ENCODE assay signal across 8 mouse cellular contexts in genomic region chr17:21449669-21450068, GRCm38 (mm10). TPM values are rescaled to one million over a fixed set of nuclear protein-coding genes. Genes with fewer than 3 reads are reported as not detected.
A peak's percentile ranks its signal among the peaks of the same experiment; 100 is the strongest.
DNase-seq lines count a peak whose midpoint lies in the region; ATAC-seq and TF ChIP-seq lines count a peak whose summit lies in the region.

No protein-coding gene starts in this region.

- H3K9me3 ChIP-seq in embryonic facial prominence, embryonic 10.5 days = no peaks in the 10 kb centered on the region
- H3K9me3 ChIP-seq in limb, embryonic 12.5 days = no peaks in the 10 kb centered on the region
- H3K9me3 ChIP-seq in midbrain, embryonic 14.5 days (ENCODE audit: control insufficient read depth, low read length) = no peaks in the 10 kb centered on the region

- TF ChIP-seq CTCF in kidney, adult 2 months (conservative IDR thresholded peaks at IDR 0.05; ENCODE audit: insufficient read depth, insufficient read length, low read depth, low read length) = peak; percentile 53

- H3K9ac ChIP-seq in limb, embryonic 12.5 days (replicated peaks) = peak overlapping the region; percentile 48; the same call in 1 of the 2 replicates
- peak overlapping the region; percentile 52; the same call in 1 of the 2 replicates for H3K9ac ChIP-seq in midbrain, embryonic 14.5 days (replicated peaks; ENCODE audit: low read length)

- H3K27me3 ChIP-seq in embryonic facial prominence, embryonic 10.5 days (replicated peaks; ENCODE audit: low read depth, poor library complexity, severe bottlenecking) = no peaks in the 10 kb centered on the region
- no peaks in the 10 kb centered on the region for H3K27me3 ChIP-seq in kidney, adult 2 months (replicated peaks; ENCODE audit: control insufficient read depth, insufficient read depth, low read length)
- 0 out of 2 replicates have a peak, but pooled peaks cover 2% of the 10 kb centered on the region for H3K27me3 ChIP-seq in limb, embryonic 12.5 days
- no peaks in the 10 kb centered on the region for H3K27me3 ChIP-seq in midbrain, embryonic 14.5 days (ENCODE audit: control insufficient read depth, insufficient read depth, low read length)

- H3K36me3 ChIP-seq in embryonic facial prominence, embryonic 10.5 days (replicated peaks) = peaks cover 8% of the 10 kb centered on the region; the same call in 1 of the 2 replicates
- H3K36me3 ChIP-seq in kidney, adult 2 months (ENCODE audit: control insufficient read depth, insufficient read depth, low read length) = no peaks in the 10 kb centered on the region
- peaks cover 9% of the 10 kb centered on the region for H3K36me3 ChIP-seq in limb, embryonic 12.5 days
- peaks cover 6% of the 10 kb centered on the region; the same call in 1 of the 2 replicates for H3K36me3 ChIP-seq in midbrain, embryonic 14.5 days (ENCODE audit: control insufficient read depth, insufficient read depth, low read length)

- peak overlapping the region; percentile 84 for H3K27ac ChIP-seq in embryonic facial prominence, embryonic 10.5 days (replicated peaks)
- H3K27ac ChIP-seq in kidney, adult 2 months (ENCODE audit: insufficient read depth, low read depth, low read length) = peak overlapping the region; percentile 90
- H3K27ac ChIP-seq in limb, embryonic 12.5 days = peak overlapping the region; percentile 88
- peak overlapping the region; percentile 77 for H3K27ac ChIP-seq in midbrain, embryonic 14.5 days (replicated peaks; ENCODE audit: low read depth, low read length)

- peak overlapping the region; percentile 68 for H3K4me3 ChIP-seq in embryonic facial prominence, embryonic 10.5 days
- H3K4me3 ChIP-seq in kidney, adult 2 months (ENCODE audit: insufficient read depth, low read depth, low read length) = peak overlapping the region; percentile 90
- peak overlapping the region; percentile 54 for H3K4me3 ChIP-seq in limb, embryonic 12.5 days (replicated peaks)
- H3K4me3 ChIP-seq in midbrain, embryonic 14.5 days (replicated peaks; ENCODE audit: low read depth, low read length) = peak overlapping the region; percentile 59

- peak; percentile 71 for ATAC-seq in granulocyte monocyte progenitor cell, adult 5-6 weeks (replicated peaks; ENCODE audit: poor library complexity, severe bottlenecking)
- ATAC-seq in limb, embryonic 12.5 days (ENCODE audit: insufficient number of reproducible peaks, insufficient read depth, low FRiP score, low TSS enrichment, low read depth) = no peak; the same call in 1 of the 2 replicates
- ATAC-seq in midbrain, embryonic 14.5 days (ENCODE audit: low FRiP score, low TSS enrichment) = peak; percentile 81

- H3K4me2 ChIP-seq in limb, embryonic 12.5 days = peak overlapping the region; percentile 61
- H3K4me2 ChIP-seq in midbrain, embryonic 14.5 days (ENCODE audit: low read length) = peak overlapping the region; percentile 64

- H3K4me1 ChIP-seq in embryonic facial prominence, embryonic 10.5 days = peaks cover 7% of the 10 kb centered on the region
- H3K4me1 ChIP-seq in kidney, adult 2 months (ENCODE audit: control insufficient read depth, insufficient read depth, low read length) = no peaks in the 10 kb centered on the region
- H3K4me1 ChIP-seq in limb, embryonic 12.5 days (replicated peaks) = peaks cover 6% of the 10 kb centered on the region; the same call in 1 of the 2 replicates
- H3K4me1 ChIP-seq in midbrain, embryonic 14.5 days (ENCODE audit: control insufficient read depth, insufficient read depth, low read length) = peaks cover 6% of the 10 kb centered on the region

- 0% methylated on average over 3 of the region's 3 CpGs for WGBS in embryonic facial prominence, embryonic 10.5 days
- WGBS in kidney, adult 2 months = under 1% methylated on average over 3 of the region's 3 CpGs
- WGBS in limb, embryonic 12.5 days = 0% methylated on average over 3 of the region's 3 CpGs
- WGBS in midbrain, embryonic 14.5 days = 0% methylated on average over 3 of the region's 3 CpGs

- peak; percentile 93 for DNase-seq in 3T3-L1 (ENCODE audit: low read depth, low spot score)
- peak; percentile 46 for DNase-seq in adrenal gland, adult 8-10 months
- DNase-seq in embryonic facial prominence, embryonic 10.5 days (ENCODE audit: low spot score) = peak; percentile 67
- DNase-seq in kidney, adult 2 months = peak; percentile 91
- DNase-seq in midbrain, embryonic 14.5 days = peak; percentile 93
- DNase-seq in spleen, postnatal 14 days (ENCODE audit: low spot score in 2 of 2) = peak; percentile 36 to 63

- no peak for TF ChIP-seq POLR2A in kidney, adult 2 months (IDR thresholded peaks at IDR 0.05; ENCODE audit: low read depth, low read length)

RNA-seq across cellular contexts. Expression of gene Zfp51, which starts 0.5 kb away (rescaled TPM):
- 1 to 10 TPM; 6.3 to 8.4 (median 7.6) TPM for total RNA-seq in adrenal gland, adult 8-10 months (2022)
- polyA plus RNA-seq in embryonic facial prominence, embryonic 10.5 days (2016; fragmentation: Nextera tagmentation; extraction: Ambion mirVana) = 15.6 and 15.7 TPM in 2 replicates
- 5.7 and 14.4 TPM in 2 replicates for total RNA-seq in granulocyte monocyte progenitor cell, adult 5-6 weeks (2014; fragmentation: Nextera tagmentation)
- 10.9 and 12.5 TPM in 2 replicates for total RNA-seq in granulocyte monocyte progenitor cell, adult 5-6 weeks (2017)
- 0.64 and 1.1 TPM in 2 replicates for polyA plus RNA-seq in kidney, adult 2 months (2012; rRNA removed)
- polyA plus RNA-seq in limb, embryonic 12.5 days (2016; fragmentation: Nextera tagmentation; extraction: Ambion mirVana) = 15.4 and 16.3 TPM in 2 replicates
- 13.9 and 17.5 TPM in 2 replicates for polyA plus RNA-seq in midbrain, embryonic 14.5 days (2014; fragmentation: Nextera tagmentation; extraction: Ambion mirVana)

RNA-seq across cellular contexts. Expression of gene Zfp54, which starts 26.6 kb away (rescaled TPM):
- total RNA-seq in adrenal gland, adult 8-10 months (2022) = 1 to 10 TPM; 2.5 to 4.8 (median 3.5) TPM
- polyA plus RNA-seq in embryonic facial prominence, embryonic 10.5 days (2016; fragmentation: Nextera tagmentation; extraction: Ambion mirVana) = 3.2 and 4.1 TPM in 2 replicates
- total RNA-seq in granulocyte monocyte progenitor cell, adult 5-6 weeks (2014; fragmentation: Nextera tagmentation) = 4.7 and 7.8 TPM in 2 replicates
- 7.5 and 10.7 TPM in 2 replicates for total RNA-seq in granulocyte monocyte progenitor cell, adult 5-6 weeks (2017)
- polyA plus RNA-seq in kidney, adult 2 months (2012; rRNA removed) = 0.76 and 0.80 TPM in 2 replicates
- polyA plus RNA-seq in limb, embryonic 12.5 days (2016; fragmentation: Nextera tagmentation; extraction: Ambion mirVana) = 2.4 and 2.8 TPM in 2 replicates
- polyA plus RNA-seq in midbrain, embryonic 14.5 days (2014; fragmentation: Nextera tagmentation; extraction: Ambion mirVana) = 4.3 and 5.4 TPM in 2 replicates

RNA-seq across cellular contexts. Expression of gene Zfp53, which starts 39.1 kb away (rescaled TPM):
- 1 to 10 TPM; 3.0 to 3.8 (median 3.4) TPM for total RNA-seq in adrenal gland, adult 8-10 months (2022)
- polyA plus RNA-seq in embryonic facial prominence, embryonic 10.5 days (2016; fragmentation: Nextera tagmentation; extraction: Ambion mirVana) = 8.6 and 9.5 TPM in 2 replicates
- total RNA-seq in granulocyte monocyte progenitor cell, adult 5-6 weeks (2014; fragmentation: Nextera tagmentation) = 10.9 and 14.4 TPM in 2 replicates
- total RNA-seq in granulocyte monocyte progenitor cell, adult 5-6 weeks (2017) = 10.4 and 15.8 TPM in 2 replicates
- polyA plus RNA-seq in kidney, adult 2 months (2012; rRNA removed) = 1.0 and 1.2 TPM in 2 replicates
- polyA plus RNA-seq in limb, embryonic 12.5 days (2016; fragmentation: Nextera tagmentation; extraction: Ambion mirVana) = 9.6 TPM in 2 replicates
- polyA plus RNA-seq in midbrain, embryonic 14.5 days (2014; fragmentation: Nextera tagmentation; extraction: Ambion mirVana) = 10.9 and 11.4 TPM in 2 replicates
